Mouse (Mus musculus) hindbrain, postnatal 0 days (tissue): Measurements from ENCODE around the gene Poc1b. TPM values are rescaled to one million over a fixed set of nuclear protein-coding genes. Genes with fewer than 3 reads are reported as not detected.
"Not testable (repeated sequence)": the region's sequence is repeated elsewhere in the genome, so short reads cannot be mapped to it uniquely, and the experiment has no call there.

ENCODE experiments used
- ATAC-seq: fragments of 200-750 bp; cut with Nextera tagmentation; 2 replicates; pipeline ENCODE4 v1.8.0; 2017; ENCODE audit warnings: mild to moderate bottlenecking, moderate TSS enrichment, moderate library complexity
- DNase-seq: peaks from one replicate; pipeline ENCODE4 v3.0.0-alpha.2; 2015; ENCODE audit warnings: low spot score
- H3K27ac ChIP-seq: fragments of 300-500 bp; sonication (generic); 2 replicates; pipeline ENCODE4 v1.5.1; 2014; ENCODE audit warnings: mild to moderate bottlenecking
- H3K27me3 ChIP-seq: fragments of 300-500 bp; sonication (generic); 2 replicates; pipeline ENCODE4 v1.6.1; 2014; ENCODE audit warnings: low read length, mixed read lengths; ENCODE audit not compliant: insufficient read depth
- H3K36me3 ChIP-seq: fragments of 300-500 bp; sonication (generic); 2 replicates; pipeline ENCODE4 v1.6.1; 2014; ENCODE audit warnings: low read length, mixed read lengths; ENCODE audit not compliant: insufficient read depth
- H3K4me1 ChIP-seq: fragments of 300-500 bp; sonication (generic); 2 replicates; pipeline ENCODE4 v1.6.1; 2014; ENCODE audit warnings: antibody characterized with exemption, low read length, mixed read lengths; ENCODE audit not compliant: insufficient read depth
- H3K4me2 ChIP-seq: fragments of 300-500 bp; sonication (generic); 2 replicates; pipeline ENCODE4 v1.6.1; 2014; ENCODE audit warnings: low read depth, mild to moderate bottlenecking, low read length, moderate library complexity, mixed read lengths
- H3K4me3 ChIP-seq: fragments of 300-500 bp; sonication (generic); 2 replicates; pipeline ENCODE4 v1.5.1; 2014; ENCODE audit warnings: low read length
- H3K9ac ChIP-seq: fragments of 300-500 bp; sonication (generic); replicated peaks from 2 replicates; pipeline ENCODE4 v1.6.1; 2014; ENCODE audit warnings: mild to moderate bottlenecking, low read length, moderate library complexity, mixed read lengths
- H3K9me3 ChIP-seq: fragments of 300-500 bp; sonication (generic); 2 replicates; pipeline ENCODE4 v1.6.1; 2016; ENCODE audit warnings: low read length, mixed read lengths
- CTCF ChIP-seq: IDR thresholded peaks from 2 replicates; pipeline ENCODE4 v1.5.1; 2016; ENCODE audit warnings: antibody characterized with exemption, control low read depth, low read depth
- WGBS: fragments of 180-500 bp; shearing (Covaris S2); extraction: QIAGEN DNeasy Blood & Tissue Kit; methylation state at CpG from one replicate; pipeline ENCODE4 v1.1.7; 2014; 5-methylcytosine and 5-hydroxymethylcytosine counted together
- polyA plus RNA-seq: library from polyadenylated mRNA; unstranded; fragments of >200 nt; fragmentation: Nextera tagmentation; extraction: Ambion mirVana; gene quantifications from 2 replicates; pipeline ENCODE4 v1.2.1, GENCODE M21; 2015
- total RNA-seq: library from RNA; depleted of rRNA; stranded (reverse); fragments of >200 nt; gene quantifications from 2 replicates; pipeline ENCODE4 v1.2.3, GENCODE M21; 2014

Gene Poc1b
- total and polyA plus RNA-seq, 2 experiments from 2014 or later, result 9.7 to 10.1 TPM

- no peaks in the 10 kb centered on the region for H3K9me3 ChIP-seq
- no peak for DNase-seq
- H3K4me1 ChIP-seq, result no peaks in the 10 kb centered on the region
- no peaks in the 10 kb centered on the region for H3K36me3 ChIP-seq
- no peak overlapping the region for H3K27ac ChIP-seq
- no peak overlapping the region for H3K4me2 ChIP-seq
- no peak for TF ChIP-seq CTCF
- 87% methylated on average over 15 of the region's 15 CpGs for WGBS
- ATAC-seq, result no peak
- H3K27me3 ChIP-seq, result no peaks in the 10 kb centered on the region
- H3K4me3 ChIP-seq, result no peak overlapping the region
- H3K9ac ChIP-seq, result no peak overlapping the region
Measured at GRCm38 (mm10) chr10:99214421-99215299, 107.8 kb downstream of the Poc1b start.

GRCm38 (mm10) chr10:99216570-99216969, 109.7 kb downstream of the Poc1b start:
- not testable (repeated sequence) for H3K4me1 ChIP-seq, H3K27me3 ChIP-seq, H3K36me3 ChIP-seq, H3K4me2 ChIP-seq, ATAC-seq, H3K9ac ChIP-seq, H3K9me3 ChIP-seq, DNase-seq, H3K4me3 ChIP-seq, H3K27ac ChIP-seq
- 81% methylated on average over 15 of the region's 15 CpGs for WGBS

DNA sequence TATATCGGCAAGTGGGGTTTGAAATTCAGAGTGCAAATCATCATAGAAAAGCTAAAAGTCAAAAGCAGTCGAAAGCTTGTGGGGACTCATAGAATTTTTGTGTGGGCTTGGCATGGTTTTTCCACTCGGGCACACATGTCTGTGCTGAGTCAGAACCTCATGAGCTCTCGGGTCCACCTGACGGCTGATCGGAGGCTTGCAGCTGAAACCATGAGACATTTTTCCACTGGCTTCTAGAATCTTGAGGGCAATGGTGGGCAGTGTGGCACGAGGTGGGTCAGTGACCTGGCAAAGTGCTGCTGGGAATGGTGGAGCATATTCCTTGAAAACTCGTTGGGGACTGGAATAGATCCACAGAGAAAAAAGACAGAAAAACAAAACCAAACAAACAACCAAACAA, 114.7 kb downstream of the Poc1b start:
- H3K27me3 ChIP-seq, result no peaks in the 10 kb centered on the region
- no peak for TF ChIP-seq CTCF
- H3K27ac ChIP-seq, result no peak overlapping the region
- H3K9ac ChIP-seq, result no peak overlapping the region
- 95% methylated on average over 8 of the region's 8 CpGs for WGBS
- DNase-seq, result no peak
- no peak overlapping the region for H3K4me2 ChIP-seq
- no peaks in the 10 kb centered on the region for H3K36me3 ChIP-seq
- H3K4me1 ChIP-seq, result no peaks in the 10 kb centered on the region
- H3K9me3 ChIP-seq, result no peaks in the 10 kb centered on the region
- H3K4me3 ChIP-seq, result no peak overlapping the region
- ATAC-seq, result no peak

- ATAC-seq (no peak), DNase-seq (no peak)
- no peak for TF ChIP-seq CTCF
- no peaks in the 10 kb centered on the region for H3K4me1 ChIP-seq
- no peak overlapping the region for H3K4me3 ChIP-seq
- 77% methylated on average over 5 of the region's 5 CpGs for WGBS
- no peak overlapping the region for H3K4me2 ChIP-seq
- H3K9ac ChIP-seq, result no peak overlapping the region
- no peak overlapping the region for H3K27ac ChIP-seq
- no peaks in the 10 kb centered on the region for H3K9me3 ChIP-seq
- no peaks in the 10 kb centered on the region for H3K27me3 ChIP-seq
- no peaks in the 10 kb centered on the region for H3K36me3 ChIP-seq
Measured at GRCm38 (mm10) chr10:99222726-99223125, 115.9 kb downstream of the Poc1b start.

DNA sequence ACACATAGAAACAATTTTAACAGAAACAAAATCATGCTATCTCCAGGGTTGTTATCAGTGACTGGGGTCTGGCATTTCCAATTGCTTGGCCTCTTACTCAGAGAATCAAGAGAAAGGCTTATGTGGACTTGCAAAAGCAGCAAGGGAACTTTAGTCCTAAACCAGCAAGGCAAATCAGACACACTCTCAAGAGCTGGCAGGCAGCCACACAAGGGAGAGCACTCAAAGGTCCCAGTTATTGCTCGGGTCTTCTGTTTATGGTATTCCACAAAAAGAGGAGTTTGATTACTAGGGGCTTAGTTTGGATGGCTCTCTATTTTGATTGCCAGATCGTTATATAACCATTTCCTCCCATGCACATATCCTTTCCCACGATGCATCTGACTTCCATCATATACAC, 117.4 kb downstream of the Poc1b start:
- H3K4me1 ChIP-seq, result peaks cover 9% of the 10 kb centered on the region
- 72% methylated on average over 3 of the region's 3 CpGs for WGBS
- H3K9ac ChIP-seq, result no peak overlapping the region
- no peak overlapping the region for H3K4me3 ChIP-seq
- no peaks in the 10 kb centered on the region for H3K9me3 ChIP-seq
- H3K27me3 ChIP-seq, result no peaks in the 10 kb centered on the region
- H3K4me2 ChIP-seq, result no peak overlapping the region
- H3K36me3 ChIP-seq, result no peaks in the 10 kb centered on the region
- H3K27ac ChIP-seq, result no peak overlapping the region
- DNase-seq (no peak), ATAC-seq (no peak)
- no peak for TF ChIP-seq CTCF

- no peak overlapping the region for H3K4me2 ChIP-seq
- no peaks in the 10 kb centered on the region for H3K9me3 ChIP-seq
- no peak for DNase-seq
- H3K27ac ChIP-seq, result no peak overlapping the region
- H3K4me1 ChIP-seq, result peaks cover 9% of the 10 kb centered on the region
- H3K27me3 ChIP-seq, result no peaks in the 10 kb centered on the region
- no peaks in the 10 kb centered on the region for H3K36me3 ChIP-seq
- no peak for TF ChIP-seq CTCF
- ATAC-seq, result no peak
- no peak overlapping the region for H3K4me3 ChIP-seq
- H3K9ac ChIP-seq, result no peak overlapping the region
- 92% methylated on average over 5 of the region's 5 CpGs for WGBS
Measured at GRCm38 (mm10) chr10:99226782-99227181, 119.9 kb downstream of the Poc1b start.
